Mouse (Mus musculus): Measurements from ENCODE around the gene Radil.

GRCm38 (mm10) chr5:142477866-142478615, 72.9 kb downstream of the Radil start:
- TF ChIP-seq CTCF (IDR thresholded peaks at IDR 0.05) (no peak), POLR2A (IDR thresholded peaks at IDR 0.05; ENCODE audit: insufficient read depth, low read depth, low read length) (no peak), EP300 (IDR thresholded peaks at IDR 0.05; ENCODE audit: insufficient read depth, low read depth, low read length) (no peak)
